Mouse (Mus musculus) right cerebral cortex, postnatal 25 days (tissue): ENCODE measurements at regions not wholly inside any gene's neighbourhood (a gene's known extent, or its start where the extent isn't known, plus 50 kb on each side); places are given as distances from the start of the nearest gene placed in this dataset.
A peak's percentile ranks its signal among the peaks of the same experiment; 100 is the strongest.

ENCODE experiments used
- DNase-seq: peaks from one replicate; pipeline ENCODE4 v3.0.0; 2022

GRCm38 (mm10) chr13:99057293-99057588 is 72.9 kb upstream of the 1700024P04Rik start:
- DNase-seq: no peak

- no peak for DNase-seq
Observed at GRCm38 (mm10) chr13:99056432-99057292, 72.3 kb upstream of the 1700024P04Rik start.

- DNase-seq: peak; percentile 42
Observed at GRCm38 (mm10) chr13:99055609-99056321, 71.4 kb upstream of the 1700024P04Rik start.

- DNase-seq: no peak
Observed at GRCm38 (mm10) chr13:99052076-99052475, 67.7 kb upstream of the 1700024P04Rik start.

GRCm38 (mm10) chr13:99049699-99050098 is 65.3 kb upstream of the 1700024P04Rik start:
- DNase-seq: no peak

GRCm38 (mm10) chr13:99048651-99049100 is 64.3 kb upstream of the 1700024P04Rik start:
- no peak for DNase-seq

- DNase-seq: no peak
Observed at GRCm38 (mm10) chr13:99047219-99047618, 62.9 kb upstream of the 1700024P04Rik start.

- no peak for DNase-seq
Observed at GRCm38 (mm10) chr13:99046737-99047136, 62.4 kb upstream of the 1700024P04Rik start.

GRCm38 (mm10) chr13:99042086-99042485 is 57.7 kb upstream of the 1700024P04Rik start:
- DNase-seq: no peak

- DNase-seq: no peak
Observed at GRCm38 (mm10) chr13:99041256-99041655, 56.9 kb upstream of the 1700024P04Rik start.

- DNase-seq: no peak
Observed at GRCm38 (mm10) chr13:99040846-99041245, 56.5 kb upstream of the 1700024P04Rik start.

GRCm38 (mm10) chr13:99040171-99040570 is 55.8 kb upstream of the 1700024P04Rik start:
- DNase-seq: no peak

GRCm38 (mm10) chr13:99039063-99039385 is 54.7 kb upstream of the 1700024P04Rik start:
- DNase-seq: no peak

- DNase-seq: no peak
Observed at GRCm38 (mm10) chr13:99038198-99039062, 54.1 kb upstream of the 1700024P04Rik start.

- DNase-seq: no peak
Observed at GRCm38 (mm10) chr13:99037131-99037530, 52.8 kb upstream of the 1700024P04Rik start.
